Mouse (Mus musculus): ENCODE results near the gene Cadm4.
A peak's percentile ranks its signal among the peaks of the same experiment; 100 is the strongest.
"Not testable (repeated sequence)": the region's sequence is repeated elsewhere in the genome, so short reads cannot be mapped to it uniquely, and the experiment has no call there.

Gene Cadm4

DNA sequence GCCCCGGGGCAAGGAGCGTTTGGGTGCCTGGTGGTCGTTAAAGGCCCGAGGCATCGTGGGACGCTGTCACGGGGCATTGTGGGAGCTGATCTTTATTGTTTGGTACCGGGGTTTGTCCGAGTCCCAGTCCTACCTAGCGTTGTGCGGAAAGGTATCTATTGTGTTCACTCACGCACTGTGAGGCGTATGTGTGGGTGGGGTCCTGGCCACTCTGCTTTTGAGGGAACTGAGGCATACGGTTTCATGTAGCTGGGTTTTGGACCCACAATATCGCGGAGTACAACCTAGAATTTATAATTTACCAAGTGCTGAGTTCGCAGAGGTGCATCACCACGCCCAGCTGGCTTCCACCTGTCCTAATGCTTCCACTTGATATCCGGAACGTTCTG, 25.9 kb downstream of the Cadm4 start:
- Histone ChIP-seq H3K36me3 (ENCODE audit: insufficient read depth, low read length) (peaks cover 43% of the 10 kb centered on the region), H3K4me1 (replicated peaks; ENCODE audit: low read depth, low read length) (peaks cover 88% of the 10 kb centered on the region)

DNA sequence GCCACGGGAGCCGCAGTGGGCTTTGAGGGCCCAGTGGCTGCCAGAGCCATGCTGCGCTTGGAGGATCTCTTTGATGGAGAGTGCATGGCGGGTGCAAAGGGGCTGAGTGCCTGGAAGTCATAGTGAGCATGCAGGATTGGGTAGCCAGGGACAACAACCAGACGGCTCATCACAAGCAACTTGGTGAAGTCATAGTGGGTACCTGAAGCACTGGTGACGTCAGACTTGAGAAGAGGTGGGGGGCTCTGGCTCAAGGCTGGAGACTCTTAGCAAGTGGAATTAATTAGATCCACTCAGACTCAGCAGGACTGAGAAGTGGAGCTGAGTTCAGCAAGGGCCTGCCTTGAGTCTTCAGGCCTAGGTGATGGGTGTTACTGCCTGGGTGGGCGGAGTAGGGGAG, 30.5 kb downstream of the Cadm4 start, which contains the start of gene AC161166.1:
Gene AC161166.1, minus strand, starts transcription at position 101 of the 400 bp plus-strand sequence.
- Histone ChIP-seq H3K4me1 (replicated peaks; ENCODE audit: low read depth, low read length) (peaks cover 94% of the 10 kb centered on the region), H3K27me3 (ENCODE audit: insufficient read depth, low read length) (no peaks in the 10 kb centered on the region), H3K4me3 (replicated peaks; ENCODE audit: low read length) (peak within 1 kb of the TSS; percentile 56), H3K36me3 (ENCODE audit: insufficient read depth, low read length) (peaks cover 76% of the 10 kb centered on the region), H3K9me3 (ENCODE audit: low read length) (no peaks in the 10 kb centered on the region)
- TF ChIP-seq CTCF (conservative IDR thresholded peaks at IDR 0.05; ENCODE audit: low read length) (no peak), POU5F1 (IDR thresholded peaks at IDR 0.05; ENCODE audit: borderline replicate concordance, low read length) (no peak), NANOG (IDR thresholded peaks at IDR 0.05; ENCODE audit: borderline replicate concordance, low read length) (no peak)

More for the DNA sequence above, 25.9 kb downstream of the Cadm4 start:
- Histone ChIP-seq H3K4me3 (replicated peaks; ENCODE audit: low read length) (peak overlapping the region; percentile 92), H3K27me3 (ENCODE audit: insufficient read depth, low read length) (no peaks in the 10 kb centered on the region), H3K9me3 (ENCODE audit: low read length) (no peaks in the 10 kb centered on the region)
- TF ChIP-seq NANOG (IDR thresholded peaks at IDR 0.05; ENCODE audit: borderline replicate concordance, low read length) (no peak), POU5F1 (IDR thresholded peaks at IDR 0.05; ENCODE audit: borderline replicate concordance, low read length) (no peak), CTCF (conservative IDR thresholded peaks at IDR 0.05; ENCODE audit: low read length) (no peak)

DNA sequence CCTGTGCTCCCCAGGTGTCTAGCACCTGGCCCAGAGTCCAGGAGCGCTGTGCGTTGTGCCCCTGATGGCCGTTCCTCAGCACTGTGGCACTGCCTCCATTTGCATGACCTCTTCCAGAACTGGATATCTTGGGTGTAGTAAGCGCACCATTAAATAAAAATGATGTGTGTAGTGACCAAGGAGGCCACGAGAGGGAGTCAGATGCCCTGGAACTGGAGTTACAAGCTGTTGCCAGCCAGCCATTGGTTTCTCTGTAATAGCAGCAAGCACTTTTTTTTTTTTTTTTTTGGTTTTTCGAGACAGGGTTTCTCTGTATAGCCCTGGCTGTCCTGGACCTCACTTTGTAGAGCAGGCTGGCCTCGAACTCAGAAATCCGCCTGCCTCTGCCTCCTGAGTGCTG, 34.5 kb downstream of the Cadm4 start:
- peak; percentile 55 for TF ChIP-seq CTCF (conservative IDR thresholded peaks at IDR 0.05; ENCODE audit: low read length)
- not testable (repeated sequence) for H3K27me3 ChIP-seq (ENCODE audit: insufficient read depth, low read length); H3K9me3 ChIP-seq (ENCODE audit: low read length)
- Histone ChIP-seq H3K4me1 (replicated peaks; ENCODE audit: low read depth, low read length) (peaks cover 96% of the 10 kb centered on the region), H3K36me3 (ENCODE audit: insufficient read depth, low read length) (peaks cover 59% of the 10 kb centered on the region), H3K4me3 (replicated peaks; ENCODE audit: low read length) (peak overlapping the region; percentile 35; the same call in 1 of the 2 replicates)

DNA sequence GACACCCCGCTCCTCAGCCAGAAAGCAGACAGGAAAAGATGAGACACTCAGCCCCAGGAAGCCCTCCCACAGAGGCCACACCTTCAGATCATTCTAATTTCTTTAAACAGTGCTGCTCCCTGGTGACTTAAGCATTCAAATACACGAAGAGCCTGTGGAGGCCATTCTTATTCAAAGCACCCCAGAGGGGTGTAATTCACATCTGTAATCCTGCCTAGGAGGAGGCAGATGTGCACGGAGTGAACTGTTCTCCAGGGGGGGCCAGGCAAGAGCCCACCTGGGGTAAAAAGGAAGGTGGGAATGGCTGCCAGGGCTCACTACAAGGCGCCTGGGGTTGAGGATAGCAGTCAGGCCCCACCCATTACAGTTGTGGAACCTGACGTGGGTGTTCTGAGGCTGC, 35.3 kb downstream of the Cadm4 start:
- Histone ChIP-seq H3K36me3 (ENCODE audit: insufficient read depth, low read length) (peaks cover 53% of the 10 kb centered on the region), H3K9me3 (ENCODE audit: low read length) (no peaks in the 10 kb centered on the region), H3K4me3 (replicated peaks; ENCODE audit: low read length) (peak overlapping the region; percentile 13; the same call in 1 of the 2 replicates), H3K27me3 (ENCODE audit: insufficient read depth, low read length) (no peaks in the 10 kb centered on the region), H3K4me1 (replicated peaks; ENCODE audit: low read depth, low read length) (peaks cover 91% of the 10 kb centered on the region)
- TF ChIP-seq NANOG (IDR thresholded peaks at IDR 0.05; ENCODE audit: borderline replicate concordance, low read length) (peak; percentile 95), CTCF (conservative IDR thresholded peaks at IDR 0.05; ENCODE audit: low read length) (no peak), POU5F1 (IDR thresholded peaks at IDR 0.05; ENCODE audit: borderline replicate concordance, low read length) (peak; percentile 98)

DNA sequence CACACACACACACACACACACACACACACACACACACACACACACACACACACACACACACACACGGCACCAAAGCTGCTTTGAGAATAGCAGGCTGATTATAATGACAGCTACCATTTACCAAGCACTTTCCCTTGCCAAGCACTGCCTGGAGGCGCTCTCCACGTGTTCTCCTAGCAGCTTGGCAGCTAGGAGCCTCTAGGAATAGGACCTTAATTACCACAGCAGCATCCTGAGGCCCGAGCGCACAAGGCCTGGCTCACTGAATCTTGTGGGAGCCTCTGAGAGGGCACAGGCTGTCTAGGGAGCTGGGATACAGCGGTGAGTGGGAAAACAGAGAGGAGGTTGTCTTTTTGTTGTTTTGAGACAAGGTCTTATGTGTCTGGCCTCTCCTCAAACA, 35.8 kb downstream of the Cadm4 start:
- H3K4me1 ChIP-seq (replicated peaks; ENCODE audit: low read depth, low read length), result peaks cover 89% of the 10 kb centered on the region
- H3K36me3 ChIP-seq (ENCODE audit: insufficient read depth, low read length), result peaks cover 47% of the 10 kb centered on the region
- no peaks in the 10 kb centered on the region for H3K9me3 ChIP-seq (ENCODE audit: low read length)
- 0 out of 2 replicates have a peak overlapping the region, but pooled peaks have one; percentile 5 for H3K4me3 ChIP-seq (replicated peaks; ENCODE audit: low read length)
- no peaks in the 10 kb centered on the region for H3K27me3 ChIP-seq (ENCODE audit: insufficient read depth, low read length)
- TF ChIP-seq NANOG (IDR thresholded peaks at IDR 0.05; ENCODE audit: borderline replicate concordance, low read length), result no peak
- TF ChIP-seq CTCF (conservative IDR thresholded peaks at IDR 0.05; ENCODE audit: low read length), result no peak
- TF ChIP-seq POU5F1 (IDR thresholded peaks at IDR 0.05; ENCODE audit: borderline replicate concordance, low read length), result no peak

DNA sequence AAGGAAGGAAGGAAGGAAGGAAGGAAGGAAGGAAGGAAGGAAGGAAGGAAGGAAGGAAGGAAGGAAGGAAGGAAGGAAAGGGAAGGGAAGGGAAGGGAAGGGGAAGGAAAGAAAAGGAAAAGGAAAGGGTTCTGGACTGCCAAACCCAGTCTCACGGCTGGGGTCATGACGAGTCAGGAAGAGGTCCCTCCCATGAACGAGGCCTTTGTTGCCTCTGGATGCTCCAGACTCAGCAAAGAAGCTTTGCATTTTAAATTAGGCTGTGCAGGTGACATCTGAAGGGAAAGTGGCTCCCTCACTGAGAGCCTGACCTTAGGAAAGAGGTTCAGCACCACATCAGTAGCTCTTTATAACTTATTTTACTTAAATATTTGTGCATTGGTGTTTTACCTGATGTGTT, 37.3 kb downstream of the Cadm4 start:
- TF ChIP-seq POU5F1 (IDR thresholded peaks at IDR 0.05; ENCODE audit: borderline replicate concordance, low read length), result no peak
- no peak for TF ChIP-seq NANOG (IDR thresholded peaks at IDR 0.05; ENCODE audit: borderline replicate concordance, low read length)
- no peak for TF ChIP-seq CTCF (conservative IDR thresholded peaks at IDR 0.05; ENCODE audit: low read length)
- H3K36me3 ChIP-seq (ENCODE audit: insufficient read depth, low read length), result peaks cover 32% of the 10 kb centered on the region
- H3K4me1 ChIP-seq (replicated peaks; ENCODE audit: low read depth, low read length), result peaks cover 82% of the 10 kb centered on the region
- H3K27me3 ChIP-seq (ENCODE audit: insufficient read depth, low read length), result peaks cover 4% of the 10 kb centered on the region; the same call in 1 of the 2 replicates
- no peak overlapping the region for H3K4me3 ChIP-seq (replicated peaks; ENCODE audit: low read length)
- H3K9me3 ChIP-seq (ENCODE audit: low read length), result no peaks in the 10 kb centered on the region

DNA sequence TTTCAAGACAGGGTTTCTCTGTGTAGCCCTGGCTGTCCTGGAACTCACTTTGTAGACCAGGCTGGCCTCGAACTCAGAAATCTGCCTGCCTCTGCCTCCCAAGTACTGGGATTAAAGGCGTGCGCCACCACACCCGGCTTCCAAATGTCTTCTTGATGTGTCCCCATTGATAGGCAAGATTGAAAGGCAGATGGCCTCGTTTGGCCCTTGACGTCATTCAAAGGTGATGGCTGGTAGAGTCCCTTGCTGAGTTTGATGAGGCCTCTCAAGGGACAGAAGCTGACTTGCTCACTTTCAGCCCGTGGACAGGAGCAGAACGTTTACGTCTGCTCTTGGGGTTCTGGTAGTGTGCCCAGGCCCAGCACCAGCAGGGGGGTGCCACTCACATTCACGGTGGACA, 38.2 kb downstream of the Cadm4 start:
- Histone ChIP-seq H3K36me3 (ENCODE audit: insufficient read depth, low read length) (peaks cover 23% of the 10 kb centered on the region), H3K4me1 (replicated peaks; ENCODE audit: low read depth, low read length) (peaks cover 76% of the 10 kb centered on the region)
- H3K27me3 ChIP-seq (ENCODE audit: insufficient read depth, low read length); H3K4me3 ChIP-seq (replicated peaks; ENCODE audit: low read length); H3K9me3 ChIP-seq (ENCODE audit: low read length): not testable (repeated sequence)

DNA sequence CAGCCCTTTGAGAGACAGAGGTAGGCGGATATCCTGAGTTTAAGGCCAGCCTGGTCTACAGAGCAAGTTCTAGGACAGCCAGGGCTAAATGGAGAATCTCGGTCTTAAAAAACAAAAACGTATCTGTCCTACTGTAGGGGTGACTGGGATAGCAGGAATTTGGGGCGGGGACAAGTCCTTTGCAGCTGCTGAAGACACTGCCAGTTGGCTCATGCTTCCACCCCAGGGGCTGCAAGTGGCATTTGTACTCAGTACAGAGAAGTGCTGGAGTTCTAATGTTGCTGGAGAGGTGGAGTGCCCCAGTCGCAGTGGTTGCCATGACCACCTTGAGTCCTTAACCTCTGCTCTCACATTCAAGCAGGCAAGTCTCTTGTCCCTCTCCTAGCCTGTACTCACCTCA, 41.0 kb downstream of the Cadm4 start:
- TF ChIP-seq POU5F1 (IDR thresholded peaks at IDR 0.05; ENCODE audit: borderline replicate concordance, low read length) (no peak), CTCF (conservative IDR thresholded peaks at IDR 0.05; ENCODE audit: low read length) (no peak), NANOG (IDR thresholded peaks at IDR 0.05; ENCODE audit: borderline replicate concordance, low read length) (no peak)
- peaks cover 51% of the 10 kb centered on the region for H3K4me1 ChIP-seq (replicated peaks; ENCODE audit: low read depth, low read length)
- no peaks in the 10 kb centered on the region for H3K9me3 ChIP-seq (ENCODE audit: low read length)
- no peak overlapping the region for H3K4me3 ChIP-seq (replicated peaks; ENCODE audit: low read length)
- peaks cover 13% of the 10 kb centered on the region for H3K36me3 ChIP-seq (ENCODE audit: insufficient read depth, low read length)
- peaks cover 4% of the 10 kb centered on the region; the same call in 1 of the 2 replicates for H3K27me3 ChIP-seq (ENCODE audit: insufficient read depth, low read length)

DNA sequence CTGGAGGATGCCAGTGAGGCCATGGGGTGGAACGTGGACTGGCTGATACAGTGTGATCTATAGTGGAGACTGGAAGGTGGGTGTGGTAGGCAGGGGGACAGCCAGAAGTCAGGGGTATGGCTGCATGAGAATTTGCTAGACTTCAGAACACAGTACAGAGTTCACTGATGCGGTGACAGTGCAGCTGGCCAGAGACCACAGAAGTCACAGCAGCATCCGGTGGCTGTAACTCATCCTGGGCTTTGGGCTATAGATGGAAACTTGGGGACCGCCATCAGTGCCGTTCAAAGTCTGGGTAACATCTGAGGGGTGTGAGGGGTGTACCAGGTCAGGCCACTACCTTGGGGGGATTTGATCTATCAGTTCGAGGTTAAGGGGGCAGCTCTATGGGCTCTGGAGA, 41.9 kb downstream of the Cadm4 start:
- H3K4me3 ChIP-seq (replicated peaks; ENCODE audit: low read length), result no peak overlapping the region
- H3K36me3 ChIP-seq (ENCODE audit: insufficient read depth, low read length), result peaks cover 13% of the 10 kb centered on the region
- TF ChIP-seq NANOG (IDR thresholded peaks at IDR 0.05; ENCODE audit: borderline replicate concordance, low read length) (no peak), POU5F1 (IDR thresholded peaks at IDR 0.05; ENCODE audit: borderline replicate concordance, low read length) (no peak), CTCF (conservative IDR thresholded peaks at IDR 0.05; ENCODE audit: low read length) (no peak)
- no peaks in the 10 kb centered on the region for H3K9me3 ChIP-seq (ENCODE audit: low read length)
- H3K27me3 ChIP-seq (ENCODE audit: insufficient read depth, low read length), result peaks cover 4% of the 10 kb centered on the region; the same call in 1 of the 2 replicates
- peaks cover 42% of the 10 kb centered on the region for H3K4me1 ChIP-seq (replicated peaks; ENCODE audit: low read depth, low read length)

All from E14TG2a.4 (cell line).